Mouse (Mus musculus): ENCODE results near the gene Cpne1.

- no peak for TF ChIP-seq GATA1 (IDR thresholded peaks at IDR 0.05; ENCODE audit: borderline replicate concordance, low read length)
- TF ChIP-seq FLI1 (IDR thresholded peaks at IDR 0.05; ENCODE audit: low read length) = no peak
Observed at GRCm38 (mm10) chr2:156066126-156066525, 45.6 kb downstream of the Cpne1 start.

All from megakaryocyte, embryonic 14.5 days (primary cell).